Mouse (Mus musculus) kidney, postnatal 0 days (tissue): ENCODE results near the gene Arhgap23. TPM values are rescaled to one million over a fixed set of nuclear protein-coding genes. Genes with fewer than 3 reads are reported as not detected.

Experiments
- ATAC-seq: fragments of 200-750 bp; cut with Nextera tagmentation; replicated peaks from 2 replicates; pipeline ENCODE4 v1.8.0; 2017; ENCODE audit warnings: low read depth, moderate number of reproducible peaks, moderate TSS enrichment, moderate library complexity; ENCODE audit not compliant: low FRiP score
- DNase-seq: peaks from one replicate; pipeline ENCODE4 v3.0.0-alpha.2; 2016; ENCODE audit warnings: low spot score
- H3K27ac ChIP-seq: fragments of 300-500 bp; sonication (generic); 2 replicates; pipeline ENCODE4 v1.5.1; 2014; ENCODE audit warnings: mild to moderate bottlenecking
- H3K27me3 ChIP-seq: fragments of 300-500 bp; sonication (generic); 2 replicates; pipeline ENCODE4 v1.6.1; 2014; ENCODE audit warnings: low read length, mixed read lengths; ENCODE audit not compliant: insufficient read depth
- H3K36me3 ChIP-seq: fragments of 300-500 bp; sonication (generic); 2 replicates; pipeline ENCODE4 v1.6.1; 2014; ENCODE audit warnings: low read length, mixed read lengths; ENCODE audit not compliant: insufficient read depth
- H3K4me1 ChIP-seq: fragments of 300-500 bp; sonication (generic); replicated peaks from 2 replicates; pipeline ENCODE4 v1.6.1; 2014; ENCODE audit warnings: antibody characterized with exemption, low read length, mixed read lengths; ENCODE audit not compliant: insufficient read depth
- H3K4me2 ChIP-seq: fragments of 300-500 bp; sonication (generic); 2 replicates; pipeline ENCODE4 v1.6.1; 2014; ENCODE audit warnings: mild to moderate bottlenecking, low read length, moderate library complexity, mixed read lengths
- H3K4me3 ChIP-seq: fragments of 300-500 bp; sonication (generic); replicated peaks from 2 replicates; pipeline ENCODE4 v1.5.1; 2014; ENCODE audit warnings: low read depth, low read length
- H3K9ac ChIP-seq: fragments of 300-500 bp; sonication (generic); 2 replicates; pipeline ENCODE4 v1.6.1; 2014; ENCODE audit warnings: low read depth, low read length
- H3K9me3 ChIP-seq: fragments of 300-500 bp; sonication (generic); replicated peaks from 2 replicates; pipeline ENCODE4 v1.6.1; 2016; ENCODE audit warnings: low read length, inconsistent platforms, mixed read lengths
- CTCF ChIP-seq: IDR thresholded peaks from 2 replicates; pipeline ENCODE4 v1.5.1; 2016; ENCODE audit warnings: antibody characterized with exemption, low read depth, mild to moderate bottlenecking, moderate library complexity
- WGBS: fragments of 180-500 bp; shearing (Covaris S2); extraction: QIAGEN DNeasy Blood & Tissue Kit; methylation state at CpG from one replicate; pipeline ENCODE4 v1.1.7; 2014; 5-methylcytosine and 5-hydroxymethylcytosine counted together
- polyA plus RNA-seq: library from polyadenylated mRNA; unstranded; fragments of >200 nt; fragmentation: Nextera tagmentation; extraction: Ambion mirVana; gene quantifications from 2 replicates; pipeline ENCODE4 v1.2.1, GENCODE M21; 2015

Gene Arhgap23
- polyA plus RNA-seq, 1 experiment from 2014 or later = 5.7 TPM

- H3K4me1 ChIP-seq = no peaks in the 10 kb centered on the region
- H3K27ac ChIP-seq = no peak overlapping the region
- DNase-seq (no peak), ATAC-seq (no peak)
- no peak overlapping the region for H3K4me2 ChIP-seq
- peaks cover 32% of the 10 kb centered on the region for H3K36me3 ChIP-seq
- WGBS = 62% methylated on average over 3 of the region's 3 CpGs
- no peak for TF ChIP-seq CTCF
- H3K9ac ChIP-seq = no peak overlapping the region
- no peaks in the 10 kb centered on the region for H3K9me3 ChIP-seq
- no peak overlapping the region for H3K4me3 ChIP-seq
- no peaks in the 10 kb centered on the region for H3K27me3 ChIP-seq
These were observed 35.3 kb upstream of the Arhgap23 start for GRCm38 (mm10) chr11:97380036-97380435.

- no peak overlapping the region for H3K4me2 ChIP-seq
- ATAC-seq (no peak), DNase-seq (no peak)
- H3K9ac ChIP-seq = no peak overlapping the region
- peaks cover 24% of the 10 kb centered on the region for H3K36me3 ChIP-seq
- no peaks in the 10 kb centered on the region for H3K9me3 ChIP-seq
- H3K4me1 ChIP-seq = no peaks in the 10 kb centered on the region
- no peak for TF ChIP-seq CTCF
- no peaks in the 10 kb centered on the region for H3K27me3 ChIP-seq
- H3K4me3 ChIP-seq = no peak overlapping the region
- WGBS = 68% methylated on average over 2 of the region's 2 CpGs
- H3K27ac ChIP-seq = peak overlapping the region; percentile 56
These were observed 32.3 kb upstream of the Arhgap23 start for GRCm38 (mm10) chr11:97383017-97383416.

- H3K27ac ChIP-seq = peak overlapping the region; percentile 56; the same call in 1 of the 2 replicates
- no peak for DNase-seq
These were observed 31.6 kb upstream of the Arhgap23 start for GRCm38 (mm10) chr11:97383764-97384163.

GRCm38 (mm10) chr11:97387811-97388210 is 27.5 kb upstream of the Arhgap23 start:
- Histone ChIP-seq H3K27ac (no peak overlapping the region), H3K36me3 (peaks cover 27% of the 10 kb centered on the region), H3K4me1 (0 out of 2 replicates have a peak, but pooled peaks cover 3% of the 10 kb centered on the region), H3K27me3 (no peaks in the 10 kb centered on the region), H3K9me3 (no peaks in the 10 kb centered on the region), H3K4me2 (no peak overlapping the region), H3K4me3 (no peak overlapping the region), H3K9ac (no peak overlapping the region)
- DNase-seq = no peak
- ATAC-seq = no peak
- no peak for TF ChIP-seq CTCF
- 92% methylated on average over 2 of the region's 2 CpGs for WGBS

More at GRCm38 (mm10) chr11:97383764-97384163, 31.6 kb upstream of the Arhgap23 start:
- ATAC-seq = no peak
- Histone ChIP-seq H3K4me2 (no peak overlapping the region), H3K9ac (no peak overlapping the region), H3K27me3 (no peaks in the 10 kb centered on the region), H3K4me3 (no peak overlapping the region), H3K4me1 (no peaks in the 10 kb centered on the region), H3K36me3 (peaks cover 21% of the 10 kb centered on the region; the same call in 1 of the 2 replicates), H3K9me3 (no peaks in the 10 kb centered on the region)
- TF ChIP-seq CTCF = no peak
- WGBS = 53% methylated on average over 2 of the region's 2 CpGs

GRCm38 (mm10) chr11:97389127-97389526 is 26.2 kb upstream of the Arhgap23 start:
- H3K4me1 ChIP-seq = 0 out of 2 replicates have a peak, but pooled peaks cover 10% of the 10 kb centered on the region
- no peak overlapping the region for H3K4me3 ChIP-seq
- no peaks in the 10 kb centered on the region for H3K27me3 ChIP-seq
- no peak for ATAC-seq
- no peak overlapping the region for H3K4me2 ChIP-seq
- H3K36me3 ChIP-seq = peaks cover 25% of the 10 kb centered on the region
- H3K9me3 ChIP-seq = no peaks in the 10 kb centered on the region
- H3K27ac ChIP-seq = no peak overlapping the region
- TF ChIP-seq CTCF = no peak
- 87% methylated on average over 8 of the region's 8 CpGs for WGBS
- DNase-seq = no peak
- no peak overlapping the region for H3K9ac ChIP-seq

GRCm38 (mm10) chr11:97393658-97394057 is 21.7 kb upstream of the Arhgap23 start:
- 65% methylated on average over 11 of the region's 11 CpGs for WGBS
- H3K4me1 ChIP-seq = 0 out of 2 replicates have a peak, but pooled peaks cover 14% of the 10 kb centered on the region
- TF ChIP-seq CTCF = no peak
- DNase-seq (peak; percentile 19), ATAC-seq (no peak)
- no peak overlapping the region for H3K4me2 ChIP-seq
- no peaks in the 10 kb centered on the region for H3K27me3 ChIP-seq
- no peak overlapping the region for H3K4me3 ChIP-seq
- H3K27ac ChIP-seq = peak overlapping the region; percentile 8; the same call in 1 of the 2 replicates
- H3K36me3 ChIP-seq = peaks cover 14% of the 10 kb centered on the region
- H3K9me3 ChIP-seq = no peaks in the 10 kb centered on the region
- H3K9ac ChIP-seq = no peak overlapping the region

- H3K36me3 ChIP-seq = peaks cover 14% of the 10 kb centered on the region
- peak; percentile 29 for DNase-seq
- 0 out of 2 replicates have a peak, but pooled peaks have one; percentile 29 for ATAC-seq
- H3K27me3 ChIP-seq = no peaks in the 10 kb centered on the region
- 0 out of 2 replicates have a peak, but pooled peaks cover 14% of the 10 kb centered on the region for H3K4me1 ChIP-seq
- H3K4me2 ChIP-seq = no peak overlapping the region
- no peaks in the 10 kb centered on the region for H3K9me3 ChIP-seq
- 52% methylated on average over 11 of the region's 11 CpGs for WGBS
- H3K4me3 ChIP-seq = no peak overlapping the region
- peak overlapping the region; percentile 8; the same call in 1 of the 2 replicates for H3K27ac ChIP-seq
- H3K9ac ChIP-seq = no peak overlapping the region
- TF ChIP-seq CTCF = no peak
These were observed 21.2 kb upstream of the Arhgap23 start for GRCm38 (mm10) chr11:97394146-97394545.
